Mouse (Mus musculus): ENCODE measurements around the gene Adssl1. TPM values are rescaled to one million over a fixed set of nuclear protein-coding genes. Genes with fewer than 3 reads are reported as not detected.

Gene Adssl1
- polyA plus RNA-seq, 1 experiment from 2014 or later, result 2.0 TPM

GRCm38 (mm10) chr12:112646139-112646538 lies 26.3 kb downstream of the Adssl1 start:
- H3K9me3 ChIP-seq, result no peaks in the 10 kb centered on the region
- no peaks in the 10 kb centered on the region for H3K27me3 ChIP-seq
- H3K9ac ChIP-seq (replicated peaks), result peak overlapping the region; percentile 79; the same call in 1 of the 2 replicates
- 46% methylated on average over 6 of the region's 6 CpGs for WGBS
- ATAC-seq (replicated peaks), result no peak
- peaks cover 21% of the 10 kb centered on the region for H3K36me3 ChIP-seq
- peak overlapping the region; percentile 83 for H3K4me3 ChIP-seq
- H3K4me2 ChIP-seq (replicated peaks), result peak overlapping the region; percentile 90
- no peak overlapping the region for H3K27ac ChIP-seq (replicated peaks)
- H3K4me1 ChIP-seq, result peaks cover 27% of the 10 kb centered on the region

GRCm38 (mm10) chr12:112648081-112648480 lies 28.2 kb downstream of the Adssl1 start:
- Histone ChIP-seq H3K4me2 (replicated peaks) (no peak overlapping the region), H3K27ac (replicated peaks) (no peak overlapping the region), H3K4me1 (peaks cover 27% of the 10 kb centered on the region), H3K9ac (replicated peaks) (no peak overlapping the region), H3K9me3 (no peaks in the 10 kb centered on the region), H3K27me3 (no peaks in the 10 kb centered on the region), H3K36me3 (peaks cover 21% of the 10 kb centered on the region), H3K4me3 (no peak overlapping the region)
- ATAC-seq (replicated peaks), result no peak
- WGBS, result 93% methylated on average over 5 of the region's 5 CpGs

- H3K9ac ChIP-seq (replicated peaks), result no peak overlapping the region
- no peak overlapping the region for H3K4me2 ChIP-seq (replicated peaks)
- H3K4me1 ChIP-seq, result peaks cover 4% of the 10 kb centered on the region
- ATAC-seq (replicated peaks), result no peak
- peaks cover 53% of the 10 kb centered on the region for H3K36me3 ChIP-seq
- no peaks in the 10 kb centered on the region for H3K9me3 ChIP-seq
- H3K27me3 ChIP-seq, result no peaks in the 10 kb centered on the region
- H3K4me3 ChIP-seq, result no peak overlapping the region
- WGBS, result 78% methylated on average over 5 of the region's 5 CpGs
- no peak overlapping the region for H3K27ac ChIP-seq (replicated peaks)
These were observed 32.1 kb downstream of the Adssl1 start for GRCm38 (mm10) chr12:112651778-112652439.

GRCm38 (mm10) chr12:112653157-112653824 lies 33.4 kb downstream of the Adssl1 start:
- Histone ChIP-seq H3K27me3 (no peaks in the 10 kb centered on the region), H3K9me3 (no peaks in the 10 kb centered on the region), H3K4me1 (peaks cover 3% of the 10 kb centered on the region), H3K4me3 (no peak overlapping the region), H3K27ac (replicated peaks) (no peak overlapping the region), H3K36me3 (peaks cover 59% of the 10 kb centered on the region), H3K9ac (replicated peaks) (no peak overlapping the region), H3K4me2 (replicated peaks) (no peak overlapping the region)
- 54% methylated on average over 7 of the region's 7 CpGs for WGBS
- peak; percentile 59 for ATAC-seq (replicated peaks)

GRCm38 (mm10) chr12:112654076-112654475 lies 34.2 kb downstream of the Adssl1 start:
- peaks cover 3% of the 10 kb centered on the region for H3K4me1 ChIP-seq
- ATAC-seq (replicated peaks), result no peak
- no peaks in the 10 kb centered on the region for H3K9me3 ChIP-seq
- no peak overlapping the region for H3K9ac ChIP-seq (replicated peaks)
- peaks cover 60% of the 10 kb centered on the region for H3K36me3 ChIP-seq
- no peak overlapping the region for H3K4me3 ChIP-seq
- no peak overlapping the region for H3K27ac ChIP-seq (replicated peaks)
- no peak overlapping the region for H3K4me2 ChIP-seq (replicated peaks)
- no peaks in the 10 kb centered on the region for H3K27me3 ChIP-seq
- WGBS, result 83% methylated on average over 5 of the region's 5 CpGs

GRCm38 (mm10) chr12:112658619-112659018 lies 38.8 kb downstream of the Adssl1 start:
- no peaks in the 10 kb centered on the region for H3K27me3 ChIP-seq
- H3K4me1 ChIP-seq, result peaks cover 36% of the 10 kb centered on the region
- no peaks in the 10 kb centered on the region for H3K9me3 ChIP-seq
- ATAC-seq (replicated peaks), result no peak
- WGBS, result 90% methylated on average over 7 of the region's 7 CpGs
- peaks cover 65% of the 10 kb centered on the region for H3K36me3 ChIP-seq
- no peak overlapping the region for H3K4me3 ChIP-seq
- H3K4me2 ChIP-seq (replicated peaks), result no peak overlapping the region
- no peak overlapping the region for H3K27ac ChIP-seq (replicated peaks)
- no peak overlapping the region for H3K9ac ChIP-seq (replicated peaks)

GRCm38 (mm10) chr12:112659109-112659508 lies 39.3 kb downstream of the Adssl1 start:
- Histone ChIP-seq H3K27me3 (no peaks in the 10 kb centered on the region), H3K4me3 (no peak overlapping the region), H3K27ac (replicated peaks) (no peak overlapping the region), H3K4me2 (replicated peaks) (no peak overlapping the region), H3K36me3 (peaks cover 60% of the 10 kb centered on the region), H3K4me1 (peaks cover 40% of the 10 kb centered on the region), H3K9me3 (no peaks in the 10 kb centered on the region), H3K9ac (replicated peaks) (no peak overlapping the region)
- WGBS, result 75% methylated on average over 6 of the region's 6 CpGs
- ATAC-seq (replicated peaks), result no peak

- 0 out of 2 replicates have a peak overlapping the region, but pooled peaks have one; percentile 6 for H3K4me2 ChIP-seq (replicated peaks)
- H3K4me1 ChIP-seq, result peaks cover 57% of the 10 kb centered on the region
- H3K9ac ChIP-seq (replicated peaks), result no peak overlapping the region
These were observed 40.9 kb downstream of the Adssl1 start for GRCm38 (mm10) chr12:112660576-112661326.

GRCm38 (mm10) chr12:112661327-112661605 lies 41.4 kb downstream of the Adssl1 start:
- Histone ChIP-seq H3K27ac (replicated peaks) (peak overlapping the region; percentile 59), H3K27me3 (no peaks in the 10 kb centered on the region), H3K9ac (replicated peaks) (no peak overlapping the region), H3K4me3 (no peak overlapping the region), H3K36me3 (peaks cover 42% of the 10 kb centered on the region), H3K9me3 (no peaks in the 10 kb centered on the region), H3K4me2 (replicated peaks) (0 out of 2 replicates have a peak overlapping the region, but pooled peaks have one; percentile 6), H3K4me1 (peaks cover 62% of the 10 kb centered on the region)
- 58% methylated on average over 3 of the region's 3 CpGs for WGBS
- no peak for ATAC-seq (replicated peaks)

More at GRCm38 (mm10) chr12:112660576-112661326, 40.9 kb downstream of the Adssl1 start:
- WGBS, result 18% methylated on average over 5 of the region's 5 CpGs
- H3K36me3 ChIP-seq, result peaks cover 47% of the 10 kb centered on the region
- no peak overlapping the region for H3K4me3 ChIP-seq
- peak overlapping the region; percentile 59 for H3K27ac ChIP-seq (replicated peaks)
- ATAC-seq (replicated peaks), result peak; percentile 30
- no peaks in the 10 kb centered on the region for H3K27me3 ChIP-seq
- H3K9me3 ChIP-seq, result no peaks in the 10 kb centered on the region

GRCm38 (mm10) chr12:112661851-112662250 lies 42.0 kb downstream of the Adssl1 start:
- no peak overlapping the region for H3K9ac ChIP-seq (replicated peaks)
- H3K4me1 ChIP-seq, result peaks cover 67% of the 10 kb centered on the region
- no peaks in the 10 kb centered on the region for H3K9me3 ChIP-seq
- H3K4me2 ChIP-seq (replicated peaks), result no peak overlapping the region
- H3K4me3 ChIP-seq, result no peak overlapping the region
- 80% methylated on average over 9 of the region's 9 CpGs for WGBS
- H3K36me3 ChIP-seq, result peaks cover 36% of the 10 kb centered on the region
- H3K27ac ChIP-seq (replicated peaks), result peak overlapping the region; percentile 59; the same call in 1 of the 2 replicates
- H3K27me3 ChIP-seq, result no peaks in the 10 kb centered on the region
- ATAC-seq (replicated peaks), result no peak

GRCm38 (mm10) chr12:112663303-112663702 lies 43.5 kb downstream of the Adssl1 start:
- no peaks in the 10 kb centered on the region for H3K27me3 ChIP-seq
- no peaks in the 10 kb centered on the region for H3K9me3 ChIP-seq
- H3K36me3 ChIP-seq, result peaks cover 32% of the 10 kb centered on the region
- H3K9ac ChIP-seq (replicated peaks), result no peak overlapping the region
- H3K4me1 ChIP-seq, result peaks cover 74% of the 10 kb centered on the region
- WGBS, result 35% methylated on average over 11 of the region's 11 CpGs
- ATAC-seq (replicated peaks), result no peak
- no peak overlapping the region for H3K4me3 ChIP-seq
- H3K27ac ChIP-seq (replicated peaks), result peak overlapping the region; percentile 79
- peak overlapping the region; percentile 19 for H3K4me2 ChIP-seq (replicated peaks)

- 24% methylated on average over 10 of the region's 12 CpGs for WGBS
- Histone ChIP-seq H3K4me3 (no peak overlapping the region), H3K27me3 (no peaks in the 10 kb centered on the region), H3K4me2 (replicated peaks) (peak overlapping the region; percentile 19), H3K27ac (replicated peaks) (peak overlapping the region; percentile 79), H3K9me3 (no peaks in the 10 kb centered on the region), H3K4me1 (peaks cover 74% of the 10 kb centered on the region), H3K9ac (replicated peaks) (no peak overlapping the region), H3K36me3 (peaks cover 31% of the 10 kb centered on the region)
- peak; percentile 28 for ATAC-seq (replicated peaks)
These were observed 43.9 kb downstream of the Adssl1 start for GRCm38 (mm10) chr12:112663716-112664115.
